Mouse (Mus musculus): ENCODE results near the gene Zbtb5.

DNA sequence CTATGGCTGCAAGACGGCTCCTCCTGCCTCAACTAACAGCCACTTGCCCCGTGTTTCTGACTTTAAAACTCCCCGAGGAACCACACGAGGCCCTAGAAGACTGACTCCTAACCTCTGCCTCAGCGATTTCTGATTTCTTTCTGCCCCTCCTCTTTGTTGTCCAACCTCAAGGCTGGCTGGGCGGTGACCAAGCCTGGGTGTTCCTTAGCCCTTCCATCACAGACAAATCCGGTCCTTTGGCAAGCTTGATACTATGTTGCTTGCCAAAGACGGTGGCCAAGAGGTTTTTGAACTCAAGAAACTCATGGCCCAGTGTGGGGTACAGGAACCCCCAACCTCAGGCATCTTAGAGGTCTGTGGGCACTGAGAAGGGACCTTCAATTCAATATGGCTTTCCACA is 37.9 kb downstream of the Zbtb5 start:
- TF ChIP-seq POLR2A (IDR thresholded peaks at IDR 0.05; ENCODE audit: control insufficient read depth, low read depth, low read length), result no peak
- TF ChIP-seq CTCF (IDR thresholded peaks at IDR 0.05; ENCODE audit: control insufficient read depth, insufficient read depth, insufficient replicate concordance, low read depth, low read length), result no peak

Data from testis, adult 2 months (tissue).